Mouse (Mus musculus) brain, embryonic 14.5 days (tissue): Measurements from ENCODE around the gene Ppp2r5e.

Experiments
- CTCF ChIP-seq: fragments of 200-500 bp; IDR thresholded peaks from 2 replicates; pipeline ENCODE4 v1.5.1; 2012; ENCODE audit warnings: inconsistent platforms, mild to moderate bottlenecking, moderate library complexity, borderline replicate concordance; ENCODE audit not compliant: insufficient read depth, insufficient read length; ENCODE audit errors: extremely low read depth
- POLR2A ChIP-seq: fragments of 200-500 bp; IDR thresholded peaks from 2 replicates; pipeline ENCODE4 v1.6.1; 2012; ENCODE audit warnings: mild to moderate bottlenecking, inconsistent platforms, borderline replicate concordance; ENCODE audit not compliant: poor library complexity, insufficient read depth, insufficient read length, severe bottlenecking; ENCODE audit errors: extremely low read depth

DNA sequence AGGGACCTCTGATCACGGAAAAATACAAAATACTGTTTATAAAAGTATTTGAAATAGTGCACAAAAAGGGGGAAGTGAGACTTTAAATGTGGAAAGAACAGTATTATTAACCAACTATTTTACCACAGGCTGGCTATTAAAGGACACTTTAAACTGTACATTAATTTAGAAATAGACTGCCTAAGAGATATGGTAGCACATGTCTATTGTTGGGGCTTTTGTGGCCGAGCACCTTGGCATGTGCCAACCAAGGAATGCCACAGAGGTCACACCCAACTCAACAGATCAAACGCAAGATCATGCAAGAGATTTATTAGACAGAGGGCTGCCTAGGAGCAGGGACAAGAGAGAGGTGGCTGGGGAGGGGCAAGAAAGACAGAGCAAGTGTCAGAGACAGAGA, 41.1 kb upstream of the Ppp2r5e start:
- TF ChIP-seq POLR2A, result no peak
- TF ChIP-seq CTCF, result no peak
